Mouse (Mus musculus) olfactory bulb, adult 2 months (tissue): Measurements from ENCODE around the gene Eef1akmt4. TPM values are rescaled to one million over a fixed set of nuclear protein-coding genes. Genes with fewer than 3 reads are reported as not detected.
"Not testable (repeated sequence)": the region's sequence is repeated elsewhere in the genome, so short reads cannot be mapped to it uniquely, and the experiment has no call there.

Source experiments
- H3K27ac ChIP-seq: fragments of 200-500 bp; 2 replicates; pipeline ENCODE4 v1.5.1; 2012; ENCODE audit warnings: low read depth, low read length; ENCODE audit not compliant: insufficient read depth
- H3K4me1 ChIP-seq: fragments of 200-500 bp; 2 replicates; pipeline ENCODE4 v1.6.1; 2012; ENCODE audit warnings: low read length; ENCODE audit not compliant: control insufficient read depth, insufficient read depth
- H3K4me3 ChIP-seq: fragments of 200-500 bp; 2 replicates; pipeline ENCODE4 v1.5.1; 2012; ENCODE audit warnings: mild to moderate bottlenecking, low read depth, low read length, moderate library complexity; ENCODE audit not compliant: insufficient read depth
- CTCF ChIP-seq: fragments of 200-500 bp; IDR thresholded peaks from 2 replicates; pipeline ENCODE4 v1.5.1; 2012; ENCODE audit warnings: low read depth, mild to moderate bottlenecking, low read length, moderate library complexity; ENCODE audit not compliant: insufficient read depth
- POLR2A ChIP-seq: fragments of 200-500 bp; IDR thresholded peaks from 2 replicates; pipeline ENCODE4 v1.6.1; 2012; ENCODE audit warnings: mild to moderate bottlenecking, low read depth, low read length, moderate library complexity; ENCODE audit not compliant: insufficient read depth
- WGBS: fragments of 180-500 bp; shearing (Covaris S2); methylation state at CpG from one replicate; pipeline ENCODE4 v1.1.7; 2018; 5-methylcytosine and 5-hydroxymethylcytosine counted together
- polyA plus RNA-seq: library from polyadenylated mRNA; stranded (reverse); fragments of >200 nt; gene quantifications from 2 replicates; pipeline ENCODE4 v1.2.4, GENCODE M21; 2012; ENCODE audit warnings: low replicate concordance; ENCODE audit not compliant: missing spikeins, insufficient read depth, insufficient read length

The Eef1akmt4 gene
- polyA plus RNA-seq, 1 experiment = not detected

- Histone ChIP-seq H3K4me1 (peaks cover 3% of the 10 kb centered on the region; the same call in 1 of the 2 replicates), H3K27ac (no peak overlapping the region), H3K4me3 (no peak overlapping the region)
- 88% methylated on average over 7 of the region's 7 CpGs for WGBS
- TF ChIP-seq POLR2A = no peak
- TF ChIP-seq CTCF = no peak
Measured at GRCm38 (mm10) chr16:20643911-20644310, 32.5 kb downstream of the Eef1akmt4 start.

- Histone ChIP-seq H3K4me3 (peak within 1 kb of the TSS; percentile 58), H3K4me1 (no peaks in the 10 kb centered on the region), H3K27ac (peak within 1 kb of the TSS; percentile 89)
- 2% methylated on average over 46 of the region's 46 CpGs for WGBS
- TF ChIP-seq POLR2A (peak; percentile 78), CTCF (no peak)
Measured at GRCm38 (mm10) chr16:20651076-20651946, 39.9 kb downstream of the Eef1akmt4 start, which contains the start of gene Psmd2. TSS of gene Psmd2 (plus strand) at chr16:20651652.

- TF ChIP-seq POLR2A (no peak), CTCF (no peak)
- H3K4me1 ChIP-seq = no peaks in the 10 kb centered on the region
- H3K4me3 ChIP-seq = peak overlapping the region; percentile 58
- no peak overlapping the region; the same call in 1 of the 2 replicates for H3K27ac ChIP-seq
- WGBS = 4% methylated on average over 12 of the region's 12 CpGs
Measured at GRCm38 (mm10) chr16:20651947-20652310, 40.5 kb downstream of the Eef1akmt4 start.

DNA sequence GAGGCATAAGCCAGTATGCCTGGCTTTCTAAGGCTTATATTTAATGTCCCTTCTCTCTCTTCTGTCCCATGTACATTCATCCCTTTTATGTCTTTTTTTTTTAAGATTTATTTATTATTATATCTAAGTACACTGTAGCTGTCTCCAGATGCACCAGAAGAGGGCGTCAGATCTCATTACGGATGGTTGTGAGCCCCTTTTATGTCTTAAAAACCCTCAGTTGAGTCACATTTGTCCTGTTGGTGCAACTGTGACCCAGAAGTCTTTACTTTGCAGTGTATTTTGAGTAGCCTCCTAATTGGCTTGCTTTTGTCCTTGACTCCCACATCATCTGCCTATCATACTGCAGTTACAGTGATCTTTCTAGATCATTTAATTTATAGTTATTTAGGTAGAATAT, 41.9 kb downstream of the Eef1akmt4 start:
- no peak for TF ChIP-seq CTCF
- Histone ChIP-seq H3K27ac (no peak overlapping the region), H3K4me3 (no peak overlapping the region), H3K4me1 (no peaks in the 10 kb centered on the region)
- WGBS = 36% methylated on average over 2 of the region's 2 CpGs

GRCm38 (mm10) chr16:20657661-20658060, 46.3 kb downstream of the Eef1akmt4 start:
- Histone ChIP-seq H3K4me3 (no peak overlapping the region), H3K27ac (no peak overlapping the region), H3K4me1 (no peaks in the 10 kb centered on the region)
- WGBS = 78% methylated on average over 4 of the region's 4 CpGs
- TF ChIP-seq POLR2A (no peak), CTCF (no peak)

GRCm38 (mm10) chr16:20668013-20668412, 56.6 kb downstream of the Eef1akmt4 start, which contains the start of gene Eif4g1:
TSS of gene Eif4g1 (plus strand) at chr16:20668313.
- not testable (repeated sequence) for H3K4me3 ChIP-seq, H3K27ac ChIP-seq, H3K4me1 ChIP-seq
- 98% methylated on average over 5 of the region's 6 CpGs for WGBS

Other genes starting within 250 kb of the Eef1akmt4 start
- 577 and 578 TPM in 2 replicates for gene Abcc5, start 185.2 kb upstream of the Eef1akmt4 start, polyA plus RNA-seq
- gene Eif2b5, start 112.8 kb upstream of the Eef1akmt4 start, polyA plus RNA-seq = not detected in 2 replicates
- gene Dvl3, start 94.6 kb upstream of the Eef1akmt4 start, polyA plus RNA-seq = 115 TPM in 1 of 2 replicates, not detected in the other
- gene Ap2m1, start 76.1 kb upstream of the Eef1akmt4 start, polyA plus RNA-seq = 512 and 992 TPM in 2 replicates
- gene Abcf3, start 63.0 kb upstream of the Eef1akmt4 start, polyA plus RNA-seq = not detected in 2 replicates
- not detected in 2 replicates for gene Vwa5b2, start 22.1 kb upstream of the Eef1akmt4 start, polyA plus RNA-seq
- gene Gm49333, start within 50 bp of the Eef1akmt4 start, polyA plus RNA-seq = not detected in 2 replicates
- not detected in 2 replicates for gene Alg3, start 142 bp downstream of the Eef1akmt4 start, polyA plus RNA-seq
- gene Camk2n2, start 9.7 kb downstream of the Eef1akmt4 start, polyA plus RNA-seq = not detected in 2 replicates
- not detected in 2 replicates for gene Ece2, start 18.2 kb downstream of the Eef1akmt4 start, polyA plus RNA-seq
- gene Psmd2, start 40.1 kb downstream of the Eef1akmt4 start, polyA plus RNA-seq = 1,015 TPM in 1 of 2 replicates, not detected in the other
- gene Eif4g1, start 56.7 kb downstream of the Eef1akmt4 start, polyA plus RNA-seq = 96.5 and 986 TPM in 2 replicates
- gene Fam131a, start 81.6 kb downstream of the Eef1akmt4 start, polyA plus RNA-seq = not detected in 2 replicates
- gene Polr2h, start 106.1 kb downstream of the Eef1akmt4 start, polyA plus RNA-seq = not detected in 2 replicates
- gene Clcn2, start 106.2 kb downstream of the Eef1akmt4 start, polyA plus RNA-seq = not detected in 2 replicates
- not detected in 2 replicates for gene Chrd, start 121.5 kb downstream of the Eef1akmt4 start, polyA plus RNA-seq
- not detected in 2 replicates for gene Thpo, start 122.9 kb downstream of the Eef1akmt4 start, polyA plus RNA-seq